Mouse (Mus musculus) MEL (cell line): ENCODE measurements at regions not wholly inside any gene's neighbourhood (a gene's known extent, or its start where the extent isn't known, plus 50 kb on each side); places are given as distances from the start of the nearest gene placed in this dataset.

Source experiments
- DNase-seq: peaks from one replicate; pipeline ENCODE4 v3.0.0; 2011; ENCODE audit warnings: low read depth, low spot score
- H3K27ac ChIP-seq: 2 replicates; pipeline ENCODE4 v1.5.1; 2012; ENCODE audit warnings: low read depth, mild to moderate bottlenecking, control low read depth, low read length, moderate library complexity; ENCODE audit not compliant: control insufficient read depth
- H3K27me3 ChIP-seq, 2 experiments: fragments of 150-350 bp in 1 of 2; sonication (generic) in 1 of 2; 2 replicates each; pipeline ENCODE4 v1.6.1; 2012; ENCODE audit warnings: low read length in 2 of 2, mild to moderate bottlenecking in 2 of 2, improper control_type of control experiment in 1 of 2, moderate library complexity in 1 of 2; ENCODE audit not compliant: insufficient read depth in 2 of 2, control insufficient read depth in 1 of 2
- H3K36me3 ChIP-seq, 2 experiments: 2 replicates each; pipeline ENCODE4 v1.6.1; 2012 to 2014; ENCODE audit warnings: low read length in 2 of 2, improper control_type of control experiment in 1 of 2, inconsistent platforms in 1 of 2, mild to moderate bottlenecking in 1 of 2; ENCODE audit not compliant: insufficient read depth in 2 of 2, control insufficient read depth in 1 of 2
- H3K4me1 ChIP-seq, 2 experiments: fragments of 150-350 bp in 1 of 2; sonication (generic) in 1 of 2; 2 replicates each; pipeline ENCODE4 v1.6.1; 2012; ENCODE audit warnings: low read length in 2 of 2, improper control_type of control experiment in 1 of 2, mild to moderate bottlenecking in 1 of 2; ENCODE audit not compliant: insufficient read depth in 2 of 2, control insufficient read depth in 1 of 2
- H3K4me3 ChIP-seq, 2 experiments: fragments of 150-350 bp in 1 of 2; sonication (generic) in 1 of 2; 2 replicates each; pipeline ENCODE4 v1.5.1; 2012; ENCODE audit warnings: low read depth in 2 of 2, low read length in 2 of 2, mild to moderate bottlenecking in 2 of 2, moderate library complexity in 2 of 2, control low read depth in 1 of 2, improper control_type of control experiment in 1 of 2; ENCODE audit not compliant: control insufficient read depth in 1 of 2, insufficient read depth in 1 of 2
- H3K79me2 ChIP-seq: 2 replicates; pipeline ENCODE4 v1.6.1; 2012; ENCODE audit warnings: mild to moderate bottlenecking, low read length, moderate library complexity; ENCODE audit not compliant: control insufficient read depth, poor library complexity, insufficient read depth
- H3K9ac ChIP-seq: 2 replicates; pipeline ENCODE4 v1.6.1; 2012; ENCODE audit warnings: low read depth, mild to moderate bottlenecking, control low read depth, low read length, moderate library complexity; ENCODE audit not compliant: control insufficient read depth, poor library complexity, severe bottlenecking
- H3K9me3 ChIP-seq: fragments of 150-350 bp; sonication (generic); replicated peaks from 2 replicates; pipeline ENCODE4 v1.6.1; 2012; ENCODE audit warnings: mild to moderate bottlenecking, low read length, improper control_type of control experiment, moderate library complexity; ENCODE audit not compliant: insufficient read depth
- BHLHE40 ChIP-seq: IDR thresholded peaks from 2 replicates; pipeline ENCODE4 v1.6.1; 2012; ENCODE audit warnings: low read depth, mild to moderate bottlenecking, inconsistent platforms, low read length, improper control_type of control experiment, borderline replicate concordance
- CHD1 ChIP-seq: IDR thresholded peaks from 2 replicates; pipeline ENCODE4 v1.6.1; 2012; ENCODE audit warnings: low read depth, mild to moderate bottlenecking, inconsistent platforms, low read length, improper control_type of control experiment
- CTCF ChIP-seq, 3 experiments: IDR thresholded peaks in 2 of 3; conservative IDR thresholded peaks in 1 of 3; 2 replicates each; pipeline ENCODE4 v1.5.1; 2011 to 2012; ENCODE audit warnings: low read length in 3 of 3, low read depth in 2 of 3, mild to moderate bottlenecking in 2 of 3, improper control_type of control experiment in 1 of 3, inconsistent platforms in 1 of 3, mixed read lengths in 1 of 3, moderate library complexity in 1 of 3; ENCODE audit not compliant: control insufficient read depth in 1 of 3, insufficient read depth in 1 of 3, poor library complexity in 1 of 3, severe bottlenecking in 1 of 3
- ELF1 ChIP-seq: IDR thresholded peaks from 2 replicates; pipeline ENCODE4 v1.6.1; 2014; ENCODE audit warnings: low read depth, mild to moderate bottlenecking, inconsistent platforms, low read length, improper control_type of control experiment, moderate library complexity
- EP300 ChIP-seq, 2 experiments: IDR thresholded peaks; 2 replicates each; pipeline ENCODE4 v1.6.1; 2011; ENCODE audit warnings: improper control_type of control experiment in 2 of 2, low read length in 2 of 2, low read depth in 1 of 2, mild to moderate bottlenecking in 1 of 2
- ETS1 ChIP-seq: IDR thresholded peaks from 2 replicates; pipeline ENCODE4 v1.6.1; 2012; ENCODE audit warnings: low read depth, mild to moderate bottlenecking, inconsistent platforms, low read length, improper control_type of control experiment, moderate library complexity
- GABPA ChIP-seq: IDR thresholded peaks from 2 replicates; pipeline ENCODE4 v1.6.1; 2012; ENCODE audit warnings: low read depth, mild to moderate bottlenecking, inconsistent platforms, low read length, improper control_type of control experiment, moderate library complexity
- JUND ChIP-seq: IDR thresholded peaks from 2 replicates; pipeline ENCODE4 v1.6.1; 2011; ENCODE audit warnings: low read depth, mild to moderate bottlenecking, improper control_type of control experiment, low read length
- KAT2A ChIP-seq: conservative IDR thresholded peaks from 2 replicates; pipeline ENCODE4 v1.6.1; 2012; ENCODE audit warnings: low read depth, low read length, improper control_type of control experiment, inconsistent platforms
- MAFK ChIP-seq: IDR thresholded peaks from 2 replicates; pipeline ENCODE4 v1.6.1; 2011; ENCODE audit warnings: low read depth, mild to moderate bottlenecking, low read length, improper control_type of control experiment, borderline replicate concordance
- MAZ ChIP-seq: IDR thresholded peaks from 2 replicates; pipeline ENCODE4 v1.6.1; 2012; ENCODE audit warnings: low read depth, mild to moderate bottlenecking, inconsistent platforms, low read length, improper control_type of control experiment
- MEF2A ChIP-seq: IDR thresholded peaks from 2 replicates; pipeline ENCODE4 v1.6.1; 2014; ENCODE audit warnings: low read depth, mild to moderate bottlenecking, inconsistent platforms, low read length, improper control_type of control experiment; ENCODE audit not compliant: poor library complexity, insufficient replicate concordance, severe bottlenecking; ENCODE audit errors: extremely low read depth
- MXI1 ChIP-seq: IDR thresholded peaks from 2 replicates; pipeline ENCODE4 v1.6.1; 2011; ENCODE audit warnings: mild to moderate bottlenecking, low read depth, low read length, improper control_type of control experiment
- POLR2AphosphoS2 ChIP-seq: IDR thresholded peaks from 2 replicates; pipeline ENCODE4 v1.6.1; 2011; ENCODE audit warnings: low read length, improper control_type of control experiment
- POLR2AphosphoS5 ChIP-seq: IDR thresholded peaks from 2 replicates; pipeline ENCODE4 v1.6.1; 2012; ENCODE audit warnings: low read depth, borderline replicate concordance, mild to moderate bottlenecking, inconsistent platforms, low read length, moderate library complexity, mixed read lengths
- SMC3 ChIP-seq: IDR thresholded peaks from 2 replicates; pipeline ENCODE4 v1.6.1; 2011; ENCODE audit warnings: low read depth, low read length, improper control_type of control experiment
- TBP ChIP-seq: IDR thresholded peaks from 2 replicates; pipeline ENCODE4 v1.8.0; 2011; ENCODE audit warnings: low read depth, low read length, improper control_type of control experiment
- TCF12 ChIP-seq: IDR thresholded peaks from 2 replicates; pipeline ENCODE4 v1.6.1; 2014; ENCODE audit warnings: low read depth, mild to moderate bottlenecking, inconsistent platforms, low read length, improper control_type of control experiment, moderate library complexity
- UBTF ChIP-seq: IDR thresholded peaks from 2 replicates; pipeline ENCODE4 v1.6.1; 2012; ENCODE audit warnings: low read depth, mild to moderate bottlenecking, inconsistent platforms, low read length, improper control_type of control experiment, moderate library complexity, borderline replicate concordance; ENCODE audit not compliant: insufficient read depth
- ZC3H11A ChIP-seq: IDR thresholded peaks from 2 replicates; pipeline ENCODE4 v1.6.1; 2012; ENCODE audit warnings: low read depth, mild to moderate bottlenecking, inconsistent platforms, low read length, improper control_type of control experiment
- ZKSCAN1 ChIP-seq: IDR thresholded peaks from 2 replicates; pipeline ENCODE4 v1.6.1; 2012; ENCODE audit warnings: low read depth, mild to moderate bottlenecking, inconsistent platforms, low read length, improper control_type of control experiment, moderate library complexity

DNA sequence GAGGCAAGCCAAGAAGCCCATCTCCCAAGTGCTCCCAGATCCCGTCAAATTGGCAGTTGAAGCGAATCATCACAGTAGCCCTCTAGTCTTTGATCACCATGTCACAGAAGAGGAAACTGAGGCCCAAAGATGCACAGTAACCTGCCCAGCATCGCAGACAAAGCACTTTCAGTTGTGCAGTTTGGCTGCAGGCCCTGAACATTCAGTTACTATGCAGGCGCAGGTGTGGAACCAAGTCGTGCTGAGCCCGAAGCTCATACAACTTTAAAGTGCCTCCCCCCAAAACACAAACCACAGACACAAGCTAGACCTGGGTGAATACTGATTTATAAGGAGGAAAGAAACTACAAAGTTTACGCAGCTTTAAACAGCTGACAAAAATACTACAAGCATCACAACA lies 55.4 kb upstream of the Ldlrad3 start:
- no peaks in the 10 kb centered on the region for H3K4me1 ChIP-seq
- no peaks in the 10 kb centered on the region for H3K9me3 ChIP-seq
- H3K36me3 ChIP-seq: no peaks in the 10 kb centered on the region
- DNase-seq: no peak
- H3K79me2 ChIP-seq: no peaks in the 10 kb centered on the region
- H3K27ac ChIP-seq: no peak overlapping the region
- H3K4me3 ChIP-seq: no peak overlapping the region
- no peak overlapping the region for H3K9ac ChIP-seq
- H3K27me3 ChIP-seq: peaks cover 2 to 4% of the 10 kb centered on the region in 2 experiments
- TF ChIP-seq MAFK (no peak), GABPA (no peak), ETS1 (no peak)

DNA sequence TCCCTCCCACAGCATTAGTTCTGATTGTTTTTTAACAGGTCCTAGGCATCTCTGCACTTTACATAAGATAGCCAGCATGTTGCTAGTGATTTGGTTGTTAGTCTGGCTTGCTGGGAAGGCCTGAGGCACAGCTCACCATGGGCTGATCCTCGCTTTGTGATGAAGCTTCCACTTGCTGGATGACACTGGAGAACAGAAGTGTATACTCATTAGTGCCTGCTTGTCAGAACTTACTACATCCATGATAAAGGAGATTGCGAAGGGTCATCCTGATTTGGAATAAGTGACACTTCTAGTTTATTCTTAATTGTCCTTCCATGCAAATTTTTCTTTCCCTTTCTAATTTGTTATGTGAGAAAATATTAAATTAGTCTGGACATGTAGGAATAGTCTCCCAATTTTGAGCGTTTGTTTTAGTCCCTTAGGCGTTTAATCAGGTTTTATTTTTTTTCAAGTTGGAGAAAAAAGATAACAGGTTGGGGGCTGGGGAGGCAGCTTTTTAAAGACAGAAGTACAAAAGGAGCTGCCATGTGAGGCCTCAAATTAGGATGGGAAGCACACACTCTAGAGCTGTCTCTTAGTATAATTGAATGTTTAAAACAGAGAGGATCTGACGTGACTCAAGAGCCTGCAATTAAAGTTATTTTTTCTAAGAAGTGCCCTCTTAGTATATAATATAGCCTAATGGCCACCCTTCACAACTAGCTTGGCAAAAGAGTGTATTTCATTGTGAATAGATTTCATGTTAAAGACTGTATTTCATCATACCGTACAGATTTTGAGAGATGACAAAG lies 53.7 kb upstream of the Ldlrad3 start:
- no peak overlapping the region for H3K27ac ChIP-seq
- no peaks in the 10 kb centered on the region for H3K79me2 ChIP-seq
- no peak for DNase-seq
- H3K4me3 ChIP-seq: no peak overlapping the region
- no peak overlapping the region for H3K9ac ChIP-seq
- no peaks in the 10 kb centered on the region for H3K4me1 ChIP-seq
- no peaks in the 10 kb centered on the region for H3K36me3 ChIP-seq
- peaks cover 2 to 4% of the 10 kb centered on the region in 2 experiments for H3K27me3 ChIP-seq
- no peak for TF ChIP-seq CHD1
- TF ChIP-seq BHLHE40: no peak
- TF ChIP-seq JUND: no peak
- no peak for TF ChIP-seq MAZ
- no peak for TF ChIP-seq POLR2AphosphoS2
- TF ChIP-seq EP300 (IDR thresholded peaks at IDR 0.05; ENCODE audit: low read depth in 1 of 2, low read length in 2 of 2): no peak
- TF ChIP-seq POLR2AphosphoS5: no peak
- no peak for TF ChIP-seq ZC3H11A
- TF ChIP-seq ZKSCAN1: no peak
- no peak for TF ChIP-seq TCF12
- TF ChIP-seq CTCF (IDR thresholded peaks at IDR 0.05 in 2 of 3, conservative IDR thresholded peaks at IDR 0.05 in 1 of 3; ENCODE audit: control insufficient read depth in 1 of 3, insufficient read depth in 1 of 3, low read depth in 2 of 3, low read length in 3 of 3, poor library complexity in 1 of 3, severe bottlenecking in 1 of 3): no peak
- TF ChIP-seq ELF1: no peak
- no peak for TF ChIP-seq MXI1
- no peak for TF ChIP-seq SMC3
- no peak for TF ChIP-seq UBTF
- no peak for TF ChIP-seq KAT2A
- no peak for TF ChIP-seq MEF2A
- no peak for TF ChIP-seq TBP
- TF ChIP-seq, all 39 proteins: peak for 0
- H3K9me3 ChIP-seq: no peaks in the 10 kb centered on the region
